Mouse (Mus musculus) E14TG2a.4 (cell line): ENCODE results near the gene Ctcf.

Experiments
- CTCF ChIP-seq: conservative IDR thresholded peaks from 2 replicates; pipeline ENCODE4 v1.5.1; 2014; ENCODE audit warnings: low read length
- NANOG ChIP-seq: IDR thresholded peaks from 2 replicates; pipeline ENCODE4 v1.6.1; 2014; ENCODE audit warnings: borderline replicate concordance, low read length, mixed read lengths
- POU5F1 ChIP-seq: IDR thresholded peaks from 2 replicates; pipeline ENCODE4 v1.6.1; 2014; ENCODE audit warnings: low read length, borderline replicate concordance

- TF ChIP-seq CTCF (no peak), POU5F1 (no peak), NANOG (no peak)
These were observed 78.7 kb downstream of the Ctcf start for GRCm38 (mm10) chr8:105715042-105715441.
